Mouse (Mus musculus) regulatory T cell (primary cell): Measurements from ENCODE around the gene Zfp966.
"Not testable (repeated sequence)": the region's sequence is repeated elsewhere in the genome, so short reads cannot be mapped to it uniquely, and the experiment has no call there.

Source experiments
- in situ Hi-C: fragments of 300-600 bp; cut with MboI, MseI; formaldehyde crosslinking; loops from one replicate; pipeline ENCODE4 v1.15.1; 2025; ENCODE audit warnings: high pct_unique_total_duplicates

The Zfp966 gene

GRCm38 (mm10) chr2:175931000-175931399, at the start of gene Zfp966:
TSS of gene Zfp966 (minus strand) at chr2:175931100.
- in situ Hi-C loops, result not testable (repeated sequence)

DNA sequence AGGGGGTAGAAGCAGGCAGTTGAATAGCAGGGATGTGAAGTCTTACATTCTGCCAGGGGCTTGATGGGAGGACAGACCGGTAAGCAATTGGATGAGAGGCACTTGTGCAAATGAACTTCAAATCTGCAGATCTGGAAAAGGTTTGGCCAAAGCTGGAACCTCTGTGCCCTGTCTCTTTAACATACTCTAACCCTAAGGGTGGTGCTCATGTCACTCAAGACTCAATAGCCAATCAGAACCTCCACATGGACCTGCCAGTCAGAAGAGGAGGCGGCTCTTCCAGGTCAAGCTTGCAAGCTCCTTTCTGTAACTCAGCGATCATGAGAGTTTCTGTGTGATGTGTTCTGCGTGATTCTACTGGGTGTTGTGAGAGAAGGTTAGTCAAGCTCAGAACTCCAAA, 34.1 kb upstream of the Zfp966 start, which contains the start of gene Gm2026:
TSS of gene Gm2026 (plus strand) at position 301 of the 400 bp plus-strand sequence.
- in situ Hi-C loops, result loop anchor here (25.0 kb wide), 1 partner anchor 747 kb away; the partner anchor contains the start of gene Gm14305

- in situ Hi-C loops, result loop anchor here (25.0 kb wide), 1 partner anchor 707 kb away; no protein-coding TSS in a partner anchor
Measured at GRCm38 (mm10) chr2:175869024-175869423, 61.9 kb downstream of the Zfp966 start, which contains the start of gene Gm6710. TSS of gene Gm6710 (plus strand) at chr2:175869219.
